Mouse (Mus musculus) mouse embryonic stem cell (cell line): ENCODE measurements at regions not wholly inside any gene's neighbourhood (a gene's known extent, or its start where the extent isn't known, plus 50 kb on each side); places are given as distances from the start of the nearest gene placed in this dataset.
"Not testable (repeated sequence)": the region's sequence is repeated elsewhere in the genome, so short reads cannot be mapped to it uniquely, and the experiment has no call there.

ENCODE experiments used
- in situ Hi-C, 2 experiments: fragments of 300-500 bp; cut with MboI; formaldehyde crosslinking; loops; 1 replicate in 1 of 2; 3 replicates in 1 of 2; pipeline ENCODE4 v1.14.3; 2019 to 2020; ENCODE audit warnings: low sequenced_read_pairs in 2 of 2, low pct_unique_long_range_greater_than_20kb in 1 of 2, mixed read lengths in 1 of 2; ENCODE audit not compliant: unreplicated experiment in 1 of 2

DNA sequence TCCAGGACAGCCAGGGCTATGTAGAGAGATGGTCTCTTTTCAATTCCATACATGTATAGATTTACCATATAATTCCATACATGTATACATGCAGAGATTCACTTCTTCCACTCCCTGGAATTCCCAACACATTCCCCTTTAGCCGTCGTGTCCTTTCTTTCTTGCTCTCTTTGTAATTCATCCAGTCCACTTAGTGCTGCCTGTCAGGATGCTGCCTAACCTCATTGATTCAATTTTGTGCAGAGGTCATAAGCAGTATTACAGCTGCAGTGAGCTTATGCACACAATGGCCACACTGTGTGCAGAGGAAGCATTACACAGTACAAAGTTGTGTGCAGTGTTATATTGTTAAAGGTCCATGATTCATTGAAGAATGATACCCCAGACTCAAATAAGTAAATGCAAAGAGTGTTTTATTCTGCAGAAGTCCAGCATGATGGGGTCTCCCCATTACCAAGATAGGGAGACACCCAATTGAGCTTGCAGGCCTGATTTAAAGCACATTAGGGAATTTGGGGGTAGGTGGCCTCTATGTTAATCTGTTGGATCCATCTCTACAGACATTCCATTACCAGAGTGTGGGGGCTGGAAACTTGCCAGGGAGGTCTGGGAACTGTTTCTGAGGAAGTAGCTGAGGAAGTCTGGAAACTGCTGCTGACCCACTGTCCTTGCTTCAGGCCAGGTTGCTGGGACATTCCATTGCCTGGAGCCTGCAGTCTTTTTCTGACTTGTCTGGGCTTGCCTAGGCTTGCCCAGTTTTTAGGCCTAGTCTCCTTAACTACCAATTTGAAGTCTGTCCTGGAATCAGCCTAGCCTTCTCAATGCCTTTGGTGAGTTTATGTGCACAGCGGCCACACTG is 72.8 kb downstream of the Fam161a start:
- in situ Hi-C loops, result no loop called here

DNA sequence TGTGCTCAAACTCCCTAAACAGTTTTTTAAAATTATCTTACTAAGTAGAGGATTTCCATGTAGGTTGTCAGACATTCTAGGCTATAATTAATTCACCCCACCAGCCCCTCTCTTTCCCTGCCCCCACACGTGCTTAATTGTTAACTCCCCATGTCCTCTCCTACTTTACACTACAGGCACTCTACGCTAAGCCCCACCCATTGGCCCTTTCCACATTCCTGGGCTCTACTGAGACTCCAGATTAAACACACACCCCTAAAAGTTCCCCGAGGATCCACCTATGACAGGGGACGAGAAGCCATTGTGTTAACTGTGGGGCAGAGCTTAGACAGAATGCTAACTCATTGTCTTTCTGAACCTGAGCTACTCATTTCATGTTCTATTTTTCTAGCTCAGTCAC is 74.3 kb downstream of the Fam161a start:
- in situ Hi-C loops, result no loop called here

DNA sequence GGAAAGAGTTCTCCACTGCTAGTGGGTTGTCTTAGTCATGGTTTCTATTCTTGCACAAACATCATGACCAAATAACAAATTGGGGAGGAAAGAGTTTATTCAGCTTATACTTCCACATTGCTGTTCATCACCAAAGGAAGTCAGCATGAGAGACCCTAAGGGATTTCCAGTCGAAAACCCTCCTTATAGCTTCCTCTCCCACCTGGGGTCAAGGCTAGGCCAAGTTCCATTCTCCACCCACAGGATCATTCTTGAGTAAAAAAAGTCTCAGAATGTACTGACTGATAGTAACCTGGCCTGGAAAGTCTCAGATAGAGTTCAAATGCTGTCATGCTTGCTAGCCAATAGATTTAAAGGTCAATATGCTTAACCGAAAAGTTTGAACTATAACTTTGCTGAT is 76.5 kb downstream of the Fam161a start:
- in situ Hi-C loops, result not testable (repeated sequence)

DNA sequence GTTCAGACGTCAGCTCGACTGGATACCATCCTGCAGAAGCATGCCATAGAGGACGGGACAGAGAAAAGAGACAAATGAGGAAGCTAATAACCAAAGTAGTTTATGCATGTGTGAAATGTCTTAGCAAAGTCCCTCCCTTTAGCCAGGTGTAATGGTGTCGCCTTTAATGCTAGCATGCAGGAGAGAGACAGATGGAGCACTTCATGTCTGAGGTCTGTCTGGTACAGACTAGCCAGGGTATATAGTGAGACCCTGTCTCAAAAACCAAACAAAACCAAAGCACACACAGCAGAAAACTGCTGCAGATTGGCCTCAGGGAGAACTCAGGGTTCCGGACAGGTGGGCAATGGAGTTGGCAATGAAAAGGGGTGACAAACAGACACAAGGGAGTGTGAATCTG is 88.0 kb downstream of the Fam161a start:
- in situ Hi-C loops, result no loop called here

DNA sequence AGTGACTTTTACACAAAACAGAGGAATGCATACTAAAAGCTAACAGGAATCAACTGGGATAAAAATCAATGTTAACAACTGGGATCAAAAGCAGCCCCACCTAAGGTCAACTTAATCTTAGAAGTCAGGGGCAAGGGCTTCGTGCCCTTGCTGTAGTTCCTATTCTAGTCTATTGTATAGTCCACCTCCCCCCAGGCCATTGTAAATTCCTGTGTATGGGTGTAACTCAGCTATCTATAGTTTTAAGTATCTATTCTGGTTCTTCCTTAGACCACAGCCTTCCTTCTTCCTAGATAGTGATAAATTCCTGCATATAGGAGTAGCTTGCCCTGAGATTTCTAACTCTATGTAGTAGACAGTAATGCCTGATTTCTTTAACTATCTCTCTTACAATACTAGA is 88.4 kb downstream of the Fam161a start:
- in situ Hi-C loops, result not testable (repeated sequence)

GRCm38 (mm10) chr11:23096451-23097222 is 89.3 kb downstream of the Fam161a start:
- in situ Hi-C loops, result no loop called here

- in situ Hi-C loops, result no loop called here
Measured at GRCm38 (mm10) chr11:23097223-23097490, 89.8 kb downstream of the Fam161a start.

- in situ Hi-C loops, result no loop called here
Measured at GRCm38 (mm10) chr11:23114636-23115035, 107.3 kb downstream of the Fam161a start.

DNA sequence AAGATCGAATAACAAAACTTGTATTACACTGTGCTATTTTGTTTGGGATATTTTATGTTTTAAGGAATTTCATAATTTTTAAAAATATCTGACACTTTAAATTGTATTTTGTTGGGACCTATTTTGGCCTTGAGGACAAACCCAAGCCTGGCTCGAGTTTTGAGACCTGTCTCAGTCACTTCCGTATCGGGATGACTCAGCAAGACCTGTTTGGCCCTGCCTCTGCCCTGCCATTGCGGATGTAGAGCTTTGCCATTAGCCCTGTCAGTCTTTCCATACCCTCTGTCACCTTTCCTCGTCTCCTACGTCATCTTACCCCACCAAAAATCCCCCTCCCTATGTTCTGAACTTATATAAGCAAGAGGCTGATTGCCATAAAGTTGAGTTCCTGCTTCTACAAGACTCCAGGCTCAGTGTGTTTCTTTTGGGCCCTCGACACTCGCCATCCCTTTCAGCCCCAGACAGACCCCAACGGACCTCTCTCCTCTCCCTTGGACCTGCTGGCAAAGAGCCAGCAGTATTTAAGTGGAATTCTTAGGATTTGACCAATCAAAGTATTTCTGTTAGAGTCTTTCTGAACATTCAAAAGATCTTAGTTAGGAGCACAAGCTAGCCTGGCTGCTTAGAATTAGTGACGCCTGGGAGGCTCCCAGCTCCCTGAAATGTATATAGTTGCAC is 113.3 kb downstream of the Fam161a start:
- in situ Hi-C loops, result no loop called here

- in situ Hi-C loops, result no loop called here
Measured at GRCm38 (mm10) chr11:23124198-23124951, 117.0 kb downstream of the Fam161a start.

DNA sequence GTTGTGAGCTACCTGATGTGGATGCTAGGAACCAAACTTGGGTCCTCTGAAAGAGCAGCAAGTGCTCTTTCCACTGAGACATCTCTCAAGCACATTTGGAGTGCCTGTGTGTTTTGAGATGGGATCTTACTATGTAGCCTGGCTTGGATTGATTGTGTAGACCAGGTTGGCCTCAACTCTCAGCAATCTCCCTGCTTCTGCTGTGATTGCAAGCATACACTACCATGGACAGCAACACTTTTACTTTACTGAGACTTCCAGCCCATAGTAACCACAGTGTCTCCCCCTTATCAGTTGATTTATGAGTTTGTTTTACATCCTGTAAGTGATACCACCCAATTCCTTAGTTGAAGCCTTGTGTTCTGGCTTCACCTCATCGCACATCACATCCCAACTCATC is 123.8 kb downstream of the Fam161a start:
- in situ Hi-C loops, result loop anchor here in 1 of 2 experiments (25.0 kb wide), 1 partner anchor 119 kb away; the partner anchor contains the start of gene Fam161a

GRCm38 (mm10) chr11:23131632-23132031 is 124.2 kb upstream of the Xpo1 start:
- in situ Hi-C loops, result loop anchor here in 1 of 2 experiments (25.0 kb wide), 1 partner anchor 119 kb away; the partner anchor contains the start of gene Fam161a

DNA sequence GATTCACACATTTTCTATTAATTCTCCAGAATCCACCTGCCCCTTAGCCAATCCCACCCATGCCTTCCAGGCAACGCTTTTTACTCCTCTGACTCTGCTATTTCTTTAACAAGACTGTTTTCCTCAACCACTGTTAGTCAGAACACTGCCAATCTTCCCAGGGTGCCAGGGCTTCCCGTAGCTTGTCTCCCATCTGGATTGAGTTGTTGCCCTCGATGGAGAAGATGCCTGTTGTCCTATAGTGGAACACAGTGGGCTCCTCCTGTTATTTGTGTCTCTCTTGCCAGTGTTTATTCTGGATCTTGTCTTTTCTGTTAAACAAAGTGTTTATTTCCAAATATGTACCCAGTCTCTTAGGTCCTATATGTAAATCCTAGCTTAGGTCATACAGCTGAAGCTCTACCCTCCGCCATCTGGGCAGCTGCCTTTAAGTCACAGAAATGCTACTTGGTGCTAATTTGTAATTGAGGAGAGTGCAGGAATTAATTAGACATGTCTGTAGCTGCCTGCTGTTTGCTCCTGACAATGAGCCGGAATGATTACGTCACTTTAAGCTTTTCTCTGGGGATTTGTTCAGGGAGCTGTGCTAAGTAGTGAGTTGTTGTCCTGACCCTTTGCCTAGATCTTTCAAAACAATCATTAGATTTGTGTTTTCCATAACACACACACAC is 115.3 kb upstream of the Xpo1 start:
- in situ Hi-C loops, result loop anchor here in 1 of 2 experiments (25.0 kb wide), 1 partner anchor 128 kb away; the partner anchor contains the start of gene Fam161a

GRCm38 (mm10) chr11:23141100-23141837 is 114.6 kb upstream of the Xpo1 start:
- in situ Hi-C loops, result loop anchor here in 1 of 2 experiments (25.0 kb wide), 1 partner anchor 129 kb away; the partner anchor contains the start of gene Fam161a

- in situ Hi-C loops, result loop anchor here in 1 of 2 experiments (25.0 kb wide), 1 partner anchor 136 kb away; the partner anchor contains the start of gene Fam161a
Measured at GRCm38 (mm10) chr11:23148048-23148596, 107.7 kb upstream of the Xpo1 start.

GRCm38 (mm10) chr11:23149556-23150244 is 106.1 kb upstream of the Xpo1 start:
- in situ Hi-C loops, result loop anchor here in 1 of 2 experiments (25.0 kb wide), 2 partner anchors 137 to 363 kb away; partner anchors contain the start of genes 1700093K21Rik and Fam161a
